Mouse (Mus musculus): Measurements from ENCODE around the gene Gm44790.
A peak's percentile ranks its signal among the peaks of the same experiment; 100 is the strongest.

Gm44790 gene

GRCm38 (mm10) chr6:86404100-86404861 is 22.2 kb upstream of the Gm44790 start, which contains the start of gene Tia1:
Gene Tia1, plus strand, starts transcription at chr6:86404219.
- DNase-seq (ENCODE audit: low read depth, low spot score), result peak; percentile 95

- DNase-seq (ENCODE audit: low read depth, low spot score), result no peak
Observed at GRCm38 (mm10) chr6:86404996-86405395, 21.5 kb upstream of the Gm44790 start.

GRCm38 (mm10) chr6:86406306-86406705 is 20.2 kb upstream of the Gm44790 start:
- no peak for DNase-seq (ENCODE audit: low read depth, low spot score)

GRCm38 (mm10) chr6:86418711-86419110 is 7.7 kb upstream of the Gm44790 start:
- no peak for DNase-seq (ENCODE audit: low read depth, low spot score)

GRCm38 (mm10) chr6:86419239-86419638 is 7.2 kb upstream of the Gm44790 start:
- no peak for DNase-seq (ENCODE audit: low read depth, low spot score)

- no peak for DNase-seq (ENCODE audit: low read depth, low spot score)
Observed at GRCm38 (mm10) chr6:86420491-86420890, 6.0 kb upstream of the Gm44790 start.

- no peak for DNase-seq (ENCODE audit: low read depth, low spot score)
Observed at GRCm38 (mm10) chr6:86431531-86431930, 5.1 kb downstream of the Gm44790 start.

GRCm38 (mm10) chr6:86433696-86434095 is 7.2 kb downstream of the Gm44790 start:
- DNase-seq (ENCODE audit: low read depth, low spot score), result no peak

GRCm38 (mm10) chr6:86437711-86438110 is 11.3 kb downstream of the Gm44790 start:
- DNase-seq (ENCODE audit: low read depth, low spot score), result peak; percentile 30

- peak; percentile 89 for DNase-seq (ENCODE audit: low read depth, low spot score)
Observed at GRCm38 (mm10) chr6:86438272-86439118, 12.0 kb downstream of the Gm44790 start, which contains the start of gene C87436. Gene C87436, plus strand, starts transcription at chr6:86438374.

GRCm38 (mm10) chr6:86439119-86439496 is 12.7 kb downstream of the Gm44790 start:
- DNase-seq (ENCODE audit: low read depth, low spot score), result no peak

GRCm38 (mm10) chr6:86439531-86439930 is 13.1 kb downstream of the Gm44790 start:
- DNase-seq (ENCODE audit: low read depth, low spot score), result no peak

GRCm38 (mm10) chr6:86441571-86441970 is 15.1 kb downstream of the Gm44790 start:
- no peak for DNase-seq (ENCODE audit: low read depth, low spot score)

- DNase-seq (ENCODE audit: low read depth, low spot score), result no peak
Observed at GRCm38 (mm10) chr6:86445551-86445950, 19.1 kb downstream of the Gm44790 start.

GRCm38 (mm10) chr6:86446927-86447568 is 20.6 kb downstream of the Gm44790 start:
- DNase-seq (ENCODE audit: low read depth, low spot score), result no peak

- no peak for DNase-seq (ENCODE audit: low read depth, low spot score)
Observed at GRCm38 (mm10) chr6:86456727-86457126, 30.3 kb downstream of the Gm44790 start.

- DNase-seq (ENCODE audit: low read depth, low spot score), result no peak
Observed at GRCm38 (mm10) chr6:86463079-86463478, 36.6 kb downstream of the Gm44790 start.

- no peak for DNase-seq (ENCODE audit: low read depth, low spot score)
Observed at GRCm38 (mm10) chr6:86471317-86471716, 44.9 kb downstream of the Gm44790 start.

GRCm38 (mm10) chr6:86471760-86472099 is 45.3 kb downstream of the Gm44790 start:
- DNase-seq (ENCODE audit: low read depth, low spot score), result no peak

GRCm38 (mm10) chr6:86472100-86472955 is 45.9 kb downstream of the Gm44790 start:
- DNase-seq (ENCODE audit: low read depth, low spot score), result peak; percentile 100

- DNase-seq (ENCODE audit: low read depth, low spot score), result no peak
Observed at GRCm38 (mm10) chr6:86473077-86473476, 46.6 kb downstream of the Gm44790 start.

All from retina, postnatal 7 days (tissue).